Mouse (Mus musculus): ENCODE data around the gene Golph3. TPM values are rescaled to one million over a fixed set of nuclear protein-coding genes. Genes with fewer than 3 reads are reported as not detected.

Golph3 gene
- total and polyA plus RNA-seq, 2 experiments from 2014 or later, result 51.3 to 106 TPM

DNA sequence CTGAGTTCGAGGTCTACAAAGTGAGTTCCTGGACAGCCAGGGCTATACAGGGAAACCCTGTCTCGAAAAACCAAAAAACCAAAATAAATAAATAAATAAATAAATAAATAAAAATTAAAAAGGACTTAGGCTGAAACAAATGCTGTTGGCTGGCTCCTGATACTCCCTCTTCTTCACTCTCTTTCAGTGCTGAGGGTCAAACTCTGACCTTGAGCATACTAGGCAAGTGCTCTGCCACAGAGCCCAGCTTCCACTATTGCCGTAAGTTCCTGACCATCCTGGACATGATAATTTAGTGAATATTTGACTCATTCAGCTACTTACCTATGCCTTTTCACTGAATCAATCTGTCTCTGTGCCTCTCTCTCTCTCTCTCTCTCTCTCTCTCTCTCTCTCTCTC, 9.1 kb downstream of the Golph3 start:
- no peak for DNase-seq
- 90% methylated on average over 3 of the region's 3 CpGs for WGBS
- H3K27me3 ChIP-seq (ENCODE audit: insufficient read depth, low read length), result no peaks in the 10 kb centered on the region

DNA sequence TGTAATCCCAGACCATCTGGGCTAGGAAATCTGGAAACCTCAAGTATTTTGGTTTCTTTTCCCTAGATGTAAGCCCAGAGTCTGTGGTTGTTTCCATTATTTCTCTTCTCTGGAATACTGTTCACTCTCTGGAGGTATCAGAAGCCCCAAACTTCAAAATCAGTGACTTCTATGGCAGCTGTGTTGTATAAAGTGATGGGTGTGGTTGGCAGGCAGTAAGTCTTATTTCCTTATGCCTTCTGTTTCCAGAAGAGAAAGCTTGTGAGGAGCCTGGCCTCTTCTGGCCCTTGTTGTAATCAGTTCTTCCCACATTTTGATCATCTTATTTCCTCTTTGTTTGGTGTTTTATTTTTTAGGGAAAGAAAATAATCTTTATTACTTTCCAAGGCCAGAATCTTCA, 9.6 kb downstream of the Golph3 start:
- no peak overlapping the region for H3K27ac ChIP-seq (ENCODE audit: low read depth, low read length)
- DNase-seq (peak; percentile 26), ATAC-seq (peak; percentile 70)
- H3K27me3 ChIP-seq (ENCODE audit: insufficient read depth, low read length), result no peaks in the 10 kb centered on the region
- no peak for TF ChIP-seq CTCF (IDR thresholded peaks at IDR 0.05; ENCODE audit: low read depth)
- H3K4me2 ChIP-seq (ENCODE audit: low read depth), result no peak overlapping the region
- no peak overlapping the region for H3K4me3 ChIP-seq (ENCODE audit: low read depth, low read length)
- H3K36me3 ChIP-seq (ENCODE audit: insufficient read depth), result no peaks in the 10 kb centered on the region
- H3K9ac ChIP-seq, result no peak overlapping the region
- H3K9me3 ChIP-seq (ENCODE audit: low read length), result no peaks in the 10 kb centered on the region
- no peaks in the 10 kb centered on the region for H3K4me1 ChIP-seq (ENCODE audit: insufficient read depth)

More for the DNA sequence above, 9.1 kb downstream of the Golph3 start:
- no peak overlapping the region for H3K27ac ChIP-seq (ENCODE audit: low read depth, low read length)
- ATAC-seq, result no peak
- H3K4me3 ChIP-seq (ENCODE audit: low read depth, low read length), result no peak overlapping the region
- no peaks in the 10 kb centered on the region for H3K9me3 ChIP-seq (ENCODE audit: low read length)
- H3K4me2 ChIP-seq (ENCODE audit: low read depth), result no peak overlapping the region
- H3K9ac ChIP-seq, result no peak overlapping the region
- H3K4me1 ChIP-seq (ENCODE audit: insufficient read depth), result no peaks in the 10 kb centered on the region
- TF ChIP-seq CTCF (IDR thresholded peaks at IDR 0.05; ENCODE audit: low read depth), result no peak
- no peaks in the 10 kb centered on the region for H3K36me3 ChIP-seq (ENCODE audit: insufficient read depth)

DNA sequence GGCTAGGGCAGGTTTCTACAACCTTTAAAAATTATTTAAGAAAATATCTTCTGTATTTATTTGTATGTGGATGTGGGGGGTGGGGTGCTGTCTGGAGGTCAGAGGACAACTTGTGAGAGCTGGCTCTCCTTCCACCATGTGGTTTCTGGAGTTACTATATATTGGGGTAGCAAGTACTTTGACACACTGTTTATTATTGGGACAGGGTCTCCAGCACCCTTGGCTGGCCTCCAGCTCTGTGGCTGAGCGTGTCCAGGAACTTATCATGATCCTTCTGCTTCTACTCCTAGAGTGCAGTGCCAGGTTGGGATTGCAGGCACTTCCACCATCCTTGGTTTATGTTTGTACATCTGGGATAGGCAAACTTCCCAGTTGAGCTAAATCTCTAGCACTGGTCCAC, 10.1 kb downstream of the Golph3 start:
- no peaks in the 10 kb centered on the region for H3K9me3 ChIP-seq (ENCODE audit: low read length)
- H3K4me1 ChIP-seq (ENCODE audit: insufficient read depth), result no peaks in the 10 kb centered on the region
- WGBS, result 37% methylated on average over 1 of the region's 1 CpGs
- DNase-seq (no peak), ATAC-seq (no peak)
- H3K4me2 ChIP-seq (ENCODE audit: low read depth), result no peak overlapping the region
- no peak for TF ChIP-seq CTCF (IDR thresholded peaks at IDR 0.05; ENCODE audit: low read depth)
- H3K9ac ChIP-seq, result no peak overlapping the region
- H3K27ac ChIP-seq (ENCODE audit: low read depth, low read length), result no peak overlapping the region
- no peaks in the 10 kb centered on the region for H3K36me3 ChIP-seq (ENCODE audit: insufficient read depth)
- no peaks in the 10 kb centered on the region for H3K27me3 ChIP-seq (ENCODE audit: insufficient read depth, low read length)
- no peak overlapping the region for H3K4me3 ChIP-seq (ENCODE audit: low read depth, low read length)

DNA sequence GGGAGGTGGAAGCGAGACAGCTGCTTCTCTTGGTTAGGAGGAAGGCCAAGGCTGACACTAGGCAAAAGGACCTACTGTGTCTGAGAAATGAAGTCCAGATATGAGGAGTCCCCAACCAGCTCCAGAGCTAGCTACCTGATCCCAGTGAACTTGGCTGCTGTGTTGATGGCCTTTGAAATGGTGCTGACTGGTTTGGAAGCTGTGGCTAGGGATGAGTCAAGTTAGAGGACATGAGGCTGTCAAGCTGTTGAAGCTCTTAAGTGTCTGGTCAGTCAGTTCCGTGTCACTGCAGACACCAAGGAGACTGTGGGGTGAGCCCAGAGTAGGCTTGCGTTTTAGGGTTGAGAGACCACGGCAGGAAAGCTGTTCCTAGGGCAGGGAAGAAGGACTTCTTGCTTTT, 13.1 kb downstream of the Golph3 start:
- TF ChIP-seq CTCF (IDR thresholded peaks at IDR 0.05; ENCODE audit: low read depth), result no peak
- H3K4me3 ChIP-seq (ENCODE audit: low read depth, low read length), result no peak overlapping the region
- H3K4me1 ChIP-seq (ENCODE audit: insufficient read depth), result no peaks in the 10 kb centered on the region
- no peak for DNase-seq
- H3K36me3 ChIP-seq (ENCODE audit: insufficient read depth), result no peaks in the 10 kb centered on the region
- H3K27ac ChIP-seq (ENCODE audit: low read depth, low read length), result no peak overlapping the region
- no peak overlapping the region for H3K4me2 ChIP-seq (ENCODE audit: low read depth)
- 87% methylated on average over 4 of the region's 4 CpGs for WGBS
- no peaks in the 10 kb centered on the region for H3K9me3 ChIP-seq (ENCODE audit: low read length)
- H3K9ac ChIP-seq, result no peak overlapping the region
- H3K27me3 ChIP-seq (ENCODE audit: insufficient read depth, low read length), result no peaks in the 10 kb centered on the region
- no peak for ATAC-seq

DNA sequence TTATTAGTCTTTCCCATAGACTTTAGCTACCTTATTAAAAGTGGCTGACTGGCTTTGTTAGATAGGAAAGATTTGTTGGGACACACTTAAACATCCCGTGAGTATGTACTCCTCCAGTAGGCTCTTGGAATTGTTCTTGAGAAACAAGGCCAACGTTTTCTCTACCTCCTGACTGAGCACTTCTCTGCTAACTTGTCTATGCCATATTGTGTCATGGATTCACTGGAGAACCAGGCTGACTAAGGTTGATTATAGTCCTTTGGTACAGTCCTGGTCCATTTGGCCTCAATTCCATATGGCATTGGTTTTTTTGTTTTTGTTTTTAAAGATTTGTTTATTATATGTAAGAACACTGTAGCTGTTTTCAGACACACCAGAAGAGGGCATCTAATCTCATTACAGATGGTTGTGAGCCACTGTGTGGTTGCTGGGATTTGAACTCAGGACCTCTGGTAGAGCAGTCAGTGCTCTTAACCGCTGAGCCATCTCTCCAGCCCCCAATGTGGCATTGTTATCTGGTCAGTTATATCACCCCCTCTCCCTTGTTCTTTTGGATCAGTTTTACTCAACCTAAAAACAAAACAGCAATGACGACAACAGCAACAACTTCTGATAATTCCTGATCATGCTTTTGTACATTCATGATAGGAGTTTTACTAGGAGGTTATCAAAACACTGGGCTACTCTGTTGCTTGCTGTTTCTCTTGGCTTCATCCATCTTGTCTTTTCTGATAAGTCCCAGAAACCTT, 16.0 kb downstream of the Golph3 start:
- Histone ChIP-seq H3K9ac (no peak overlapping the region), H3K36me3 (ENCODE audit: insufficient read depth) (no peaks in the 10 kb centered on the region), H3K4me2 (ENCODE audit: low read depth) (no peak overlapping the region), H3K4me3 (ENCODE audit: low read depth, low read length) (no peak overlapping the region), H3K27ac (ENCODE audit: low read depth, low read length) (no peak overlapping the region), H3K4me1 (ENCODE audit: insufficient read depth) (no peaks in the 10 kb centered on the region), H3K9me3 (ENCODE audit: low read length) (no peaks in the 10 kb centered on the region), H3K27me3 (ENCODE audit: insufficient read depth, low read length) (no peaks in the 10 kb centered on the region)
- ATAC-seq, result no peak
- no peak for TF ChIP-seq CTCF (IDR thresholded peaks at IDR 0.05; ENCODE audit: low read depth)
- no peak for DNase-seq
- WGBS, result 84% methylated on average over 4 of the region's 4 CpGs

DNA sequence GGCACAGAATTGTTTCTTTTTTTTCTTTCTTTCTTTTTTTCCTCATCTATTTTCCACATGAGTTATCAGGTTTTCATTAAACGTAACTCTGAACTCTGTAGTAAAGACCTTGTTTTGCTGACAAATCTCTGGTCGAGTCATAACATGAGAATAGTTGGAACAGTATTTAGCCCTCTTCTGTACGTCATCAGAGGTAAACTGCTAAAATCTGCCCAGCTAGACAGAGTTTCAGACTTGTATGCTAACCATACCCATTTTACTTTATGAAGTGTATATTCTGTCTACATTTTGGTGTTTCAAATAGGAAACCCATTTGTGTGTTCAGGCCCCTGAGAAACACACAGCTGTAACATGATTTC, 16.5 kb downstream of the Golph3 start:
- Histone ChIP-seq H3K27ac (ENCODE audit: low read depth, low read length) (no peak overlapping the region), H3K4me3 (ENCODE audit: low read depth, low read length) (no peak overlapping the region), H3K9ac (no peak overlapping the region), H3K36me3 (ENCODE audit: insufficient read depth) (no peaks in the 10 kb centered on the region), H3K4me1 (ENCODE audit: insufficient read depth) (no peaks in the 10 kb centered on the region), H3K9me3 (ENCODE audit: low read length) (no peaks in the 10 kb centered on the region), H3K4me2 (ENCODE audit: low read depth) (no peak overlapping the region), H3K27me3 (ENCODE audit: insufficient read depth, low read length) (no peaks in the 10 kb centered on the region)
- no peak for ATAC-seq
- WGBS, result 37% methylated on average over 3 of the region's 3 CpGs
- no peak for DNase-seq
- no peak for TF ChIP-seq CTCF (IDR thresholded peaks at IDR 0.05; ENCODE audit: low read depth)

DNA sequence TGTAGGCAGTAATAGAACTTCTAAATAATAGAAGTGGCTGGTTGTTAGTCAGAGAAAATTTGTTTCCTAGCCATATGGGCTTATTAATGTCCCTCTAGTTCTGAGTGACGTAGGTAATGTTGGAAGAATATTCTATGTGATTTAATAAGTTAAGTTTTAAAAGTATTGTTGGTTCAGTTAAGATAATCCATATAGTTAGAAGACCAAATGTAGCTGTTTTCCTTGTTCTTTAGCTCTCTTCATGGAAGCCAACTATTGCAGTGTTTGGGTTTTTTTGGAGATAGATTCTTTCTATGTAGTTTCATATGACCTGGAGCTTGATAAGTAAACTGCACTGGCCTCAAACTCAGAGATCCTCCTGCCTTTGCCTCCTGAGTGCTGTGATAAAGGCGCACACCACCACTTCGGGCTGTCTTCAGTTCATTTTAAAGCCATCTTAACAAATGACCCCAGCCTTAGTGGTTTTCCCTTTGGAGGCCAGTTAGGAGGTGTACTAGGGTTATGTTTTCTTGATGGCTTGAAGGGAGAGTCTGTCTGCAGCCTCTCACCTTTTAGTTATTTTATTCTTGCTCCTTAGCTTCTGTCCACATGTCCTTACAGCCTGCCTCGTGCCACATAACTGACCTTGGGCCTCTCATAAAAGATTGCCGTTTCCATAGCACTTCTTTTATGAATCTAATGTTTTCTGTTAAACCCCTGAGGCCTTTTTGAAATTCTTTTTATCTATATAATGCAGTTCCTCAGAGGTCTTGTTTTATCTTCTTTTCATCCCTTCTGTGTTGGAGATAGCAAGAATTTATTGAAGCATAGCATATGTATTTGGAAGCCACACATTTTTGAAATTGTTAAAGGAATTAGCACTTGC, 19.5 kb downstream of the Golph3 start:
- no peak for TF ChIP-seq CTCF (IDR thresholded peaks at IDR 0.05; ENCODE audit: low read depth)
- H3K27me3 ChIP-seq (ENCODE audit: insufficient read depth, low read length), result no peaks in the 10 kb centered on the region
- no peak overlapping the region for H3K4me2 ChIP-seq (ENCODE audit: low read depth)
- H3K4me3 ChIP-seq (ENCODE audit: low read depth, low read length), result no peak overlapping the region
- H3K36me3 ChIP-seq (ENCODE audit: insufficient read depth), result peaks cover 4% of the 10 kb centered on the region; the same call in 1 of the 2 replicates
- DNase-seq (no peak), ATAC-seq (no peak)
- no peaks in the 10 kb centered on the region for H3K9me3 ChIP-seq (ENCODE audit: low read length)
- 30% methylated on average over 5 of the region's 5 CpGs for WGBS
- no peak overlapping the region for H3K27ac ChIP-seq (ENCODE audit: low read depth, low read length)
- no peak overlapping the region for H3K9ac ChIP-seq
- H3K4me1 ChIP-seq (ENCODE audit: insufficient read depth), result no peaks in the 10 kb centered on the region

Data from forebrain, postnatal 0 days (tissue).